ENCODE assay signal across 11 mouse cellular contexts in genomic region chr11:88687010-88687409, GRCm38 (mm10). TPM values are rescaled to one million over a fixed set of nuclear protein-coding genes. Genes with fewer than 3 reads are reported as not detected.
A peak's percentile ranks its signal among the peaks of the same experiment; 100 is the strongest.
DNase-seq lines count a peak whose midpoint lies in the region; ATAC-seq lines count a peak whose summit lies in the region.
"Had no signal": no experiment of that assay in that cellular context is flagged by ENCODE, and none has a peak within 500 bp of the region (broad histone marks: within the 10 kb centered on the region; RNA-seq: fewer than 3 reads in every experiment).

No protein-coding gene starts in this region.

- peak; percentile 20 for DNase-seq in heart, postnatal 4 days
- no peak for DNase-seq in heart, postnatal 10 days
- peak; percentile 69 to 82 for DNase-seq in kidney, postnatal 25 days
- peak; percentile 67 for DNase-seq in lung, postnatal 36 days
- no peak for DNase-seq in left cerebral cortex, postnatal 36 days (ENCODE audit: low spot score in 2 of 2)
- no peak for DNase-seq in gastrocnemius, postnatal 4 days (ENCODE audit: low spot score in 2 of 2)
- DNase-seq in cerebellum, postnatal 36 days = no peak
- DNase-seq: cerebellum, postnatal 25 days; heart, adult 11 months had no signal

- peak; percentile 44; the same call in 1 of the 2 replicates for ATAC-seq in common myeloid progenitor, adult 5-6 weeks (replicated peaks; ENCODE audit: low read depth, poor library complexity, severe bottlenecking)
- ATAC-seq: intestine, embryonic 15.5 days had no signal

- intact Hi-C loops in heart, postnatal 10 days (cut with DNase I) = no loop called here
- intact Hi-C loops in left cerebral cortex, postnatal 36 days (cut with DNase I) = no loop called here

RNA-seq across cellular contexts. Expression of gene Msi2, which starts 31.3 kb away (rescaled TPM):
- 100 to 1,000 TPM; 205 to 234 TPM for total RNA-seq in heart, postnatal 4 days (2021)
- 100 to 1,000 TPM; 218 to 219 TPM for total RNA-seq in heart, postnatal 10 days (2021)
- total RNA-seq in common myeloid progenitor, adult 5-6 weeks (2017) = 151 and 179 TPM in 2 replicates
- total RNA-seq in left cerebral cortex, postnatal 36 days (2021) = 100 to 1,000 TPM; 117 to 132 TPM
- total RNA-seq in gastrocnemius, postnatal 4 days (2021) = 100 to 1,000 TPM; 225 to 240 TPM

Comparison
In these comparisons a context has a peak if more than half of its experiments do, and no peak if none do; other contexts are left out.
1. DNase-seq: peak in heart, postnatal 4 days (single experiment), kidney, postnatal 25 days (2 of 2) and lung, postnatal 36 days (single experiment); none in heart, postnatal 10 days (0 of 2), left cerebral cortex, postnatal 36 days (0 of 2), gastrocnemius, postnatal 4 days (0 of 2) and cerebellum, postnatal 36 days (0 of 2).